Mouse (Mus musculus) MEL (cell line): ENCODE measurements around the gene Fcer1g.

Experiments used
- MAFK ChIP-seq: IDR thresholded peaks from 2 replicates; pipeline ENCODE4 v1.6.1; 2011; ENCODE audit warnings: low read depth, mild to moderate bottlenecking, low read length, improper control_type of control experiment, borderline replicate concordance
- TAL1 ChIP-seq: IDR thresholded peaks from 2 replicates; pipeline ENCODE4 v1.6.1; 2012; ENCODE audit warnings: mild to moderate bottlenecking, inconsistent platforms, low read length, moderate library complexity, mixed read lengths

DNA sequence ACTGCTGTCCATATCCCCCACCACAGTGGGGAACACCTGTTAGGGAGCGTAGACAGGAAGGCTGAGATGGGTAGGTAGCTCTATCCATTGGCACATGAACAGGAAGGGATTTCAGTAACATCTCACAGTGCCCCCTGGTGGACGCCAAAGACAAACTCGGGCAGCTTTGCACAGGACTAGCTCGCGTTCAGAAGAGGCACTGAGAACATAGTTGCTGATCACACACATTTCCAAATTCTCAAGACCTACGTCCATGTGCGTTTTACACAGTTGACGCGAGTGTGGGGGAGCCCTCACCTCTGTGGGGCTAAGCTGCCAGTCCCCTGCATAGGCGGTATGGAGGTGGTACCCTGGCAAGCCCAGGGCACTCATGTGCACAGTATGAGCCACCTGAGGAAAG lies 13.3 kb downstream of the Fcer1g start:
- TF ChIP-seq TAL1 (no peak), MAFK (no peak)
